Mouse (Mus musculus) spleen, postnatal 14 days (tissue): Measurements from ENCODE around the gene 4930519P11Rik.

Experiments
- DNase-seq, 2 experiments: peaks; one replicate each; pipeline ENCODE4 v3.0.0; 2021 to 2022; ENCODE audit warnings: low spot score in 2 of 2

Gene 4930519P11Rik

DNA sequence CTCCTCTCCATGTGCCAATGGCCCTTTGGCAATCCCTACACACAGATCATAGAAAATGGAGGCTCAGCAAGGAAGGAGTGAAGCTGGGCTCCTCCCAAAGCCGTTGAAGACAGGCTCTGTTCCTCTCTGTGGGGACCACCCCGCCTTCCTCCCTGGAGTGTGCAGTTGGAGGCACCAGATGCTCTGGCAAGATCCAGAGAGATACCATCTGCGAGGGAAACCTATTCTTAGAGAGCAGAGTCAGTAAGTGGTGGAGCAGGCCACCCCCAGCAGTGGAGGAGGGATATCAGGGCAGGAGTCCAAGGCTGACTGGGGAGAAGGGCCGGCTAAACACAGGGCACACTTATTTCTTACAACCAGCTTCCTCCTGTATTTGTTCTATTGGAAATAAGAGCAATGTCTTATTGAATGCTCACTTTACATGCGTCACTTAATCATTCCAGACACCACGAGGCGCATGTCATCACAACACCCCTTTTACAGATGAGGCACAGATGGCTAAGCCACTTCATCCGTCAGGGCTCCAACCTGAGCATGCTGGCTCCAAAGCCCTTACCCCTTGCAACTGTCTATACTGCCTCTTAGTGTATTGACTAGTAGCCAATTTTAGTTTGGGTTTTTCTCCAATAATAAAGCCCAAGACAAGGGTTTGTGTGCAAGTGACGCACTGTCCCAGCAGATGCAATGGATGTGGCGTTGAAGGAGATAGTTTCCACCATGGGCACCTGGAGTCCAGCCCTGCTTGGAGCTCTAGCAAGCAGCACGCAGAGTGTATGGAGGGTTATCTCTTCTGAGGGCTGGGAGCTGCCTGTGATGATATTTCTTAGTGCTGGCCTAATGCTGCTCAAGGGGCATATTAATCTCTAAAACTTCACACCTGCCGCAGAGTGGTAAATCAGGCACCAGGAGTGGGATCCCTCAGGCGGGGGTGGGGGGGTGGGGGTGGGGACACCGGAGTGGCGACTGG, 29.0 kb downstream of the 4930519P11Rik start:
- no peak for DNase-seq

DNA sequence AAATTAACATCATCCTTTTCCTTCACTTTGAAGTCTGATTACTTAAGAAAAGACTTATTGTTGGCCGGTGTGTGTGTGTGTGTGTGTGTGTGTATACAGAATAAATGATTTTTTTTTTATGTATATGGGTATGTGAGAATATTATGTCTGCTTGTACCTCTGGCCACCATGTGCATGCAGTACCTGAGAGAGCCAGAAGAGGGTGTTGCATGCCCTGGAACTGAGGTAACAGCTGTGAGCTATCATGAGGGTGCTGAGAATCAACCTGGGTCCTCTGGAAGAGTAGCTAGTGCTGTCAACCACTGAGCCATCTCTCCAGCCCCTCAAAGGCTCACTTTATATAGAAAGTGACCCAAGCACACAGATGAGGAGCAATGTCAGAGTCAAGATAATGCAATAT, 31.8 kb downstream of the 4930519P11Rik start:
- no peak for DNase-seq

DNA sequence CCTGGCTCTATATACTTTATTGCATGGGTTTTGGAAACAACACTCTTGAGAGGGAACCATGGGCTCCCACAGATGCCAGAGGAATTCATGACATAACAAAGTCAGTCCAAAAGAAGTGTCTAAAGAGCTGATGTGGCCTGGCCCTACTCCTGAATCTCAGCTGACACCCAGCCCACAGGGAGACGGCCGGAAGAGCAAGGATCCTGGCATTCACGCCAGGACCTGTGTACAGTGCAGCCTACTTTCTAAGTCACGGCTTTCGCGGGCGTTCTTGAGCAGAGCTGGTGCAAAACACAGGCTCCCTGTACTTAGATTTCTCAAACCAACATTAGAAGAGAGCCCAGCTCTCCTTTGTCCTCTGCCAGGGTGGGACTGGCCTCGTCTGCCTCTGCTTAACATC, 32.7 kb downstream of the 4930519P11Rik start:
- no peak for DNase-seq

DNA sequence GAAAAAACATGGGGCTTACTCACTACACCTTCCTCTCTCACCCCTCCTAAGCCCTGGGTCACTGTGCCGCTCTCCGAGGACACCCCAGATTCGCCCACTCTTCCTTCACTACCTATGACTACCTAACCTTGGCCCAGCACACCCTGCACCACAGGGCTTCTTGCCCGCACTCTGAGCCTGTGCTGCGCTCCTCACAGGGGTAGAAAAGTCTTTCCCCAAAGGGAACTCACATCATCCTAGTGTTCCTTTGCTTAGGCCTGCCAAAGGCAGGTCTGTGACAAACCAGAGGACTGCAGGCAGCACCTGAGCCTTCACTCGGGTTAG, 35.5 kb downstream of the 4930519P11Rik start:
- DNase-seq: no peak

DNA sequence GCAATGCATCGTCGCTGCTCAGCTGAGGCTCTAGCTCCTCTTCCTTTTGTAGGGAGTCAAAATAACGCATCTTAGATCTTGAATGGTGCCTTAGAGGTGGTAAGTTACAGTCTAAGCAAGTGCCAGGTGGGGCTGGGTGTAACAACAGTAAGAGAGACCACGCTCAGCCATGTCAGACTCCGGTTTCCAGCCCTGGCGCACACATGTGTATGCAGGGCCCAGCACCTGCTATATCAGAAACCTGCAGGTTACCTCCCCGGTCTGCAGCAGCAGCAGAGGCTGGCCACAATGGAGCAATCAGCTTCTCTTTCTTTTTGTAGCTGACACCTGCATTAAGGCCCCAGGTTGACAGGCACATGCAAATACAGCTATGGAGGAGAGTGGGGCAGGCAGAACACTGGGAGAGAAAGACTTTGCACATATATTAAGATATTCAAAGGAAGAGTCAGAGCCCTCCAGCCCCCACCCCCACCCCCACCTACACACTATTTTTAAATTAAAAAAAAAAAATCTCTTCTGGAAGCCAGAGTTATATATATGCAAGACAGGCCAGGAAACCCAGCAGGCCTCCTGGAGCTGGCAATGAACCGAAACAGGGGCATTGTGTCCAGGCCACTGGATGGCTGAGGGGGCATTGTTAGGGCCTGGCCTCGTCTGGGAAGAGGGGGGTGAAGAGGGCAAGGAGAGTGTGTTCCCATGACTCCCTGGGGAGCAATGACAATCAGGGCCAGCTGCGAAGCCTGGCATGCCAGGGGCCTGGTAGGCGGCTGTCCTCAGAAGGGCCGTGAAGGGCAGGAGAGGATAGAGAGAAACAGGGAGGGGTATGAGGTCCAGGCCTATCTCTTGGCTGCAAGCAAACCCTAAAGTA, 36.1 kb downstream of the 4930519P11Rik start:
- DNase-seq: no peak

- peak in 1 of 2 experiments; percentile 17 for DNase-seq
Observed at GRCm38 (mm10) chr2:154574271-154574670, 39.0 kb downstream of the 4930519P11Rik start.

DNA sequence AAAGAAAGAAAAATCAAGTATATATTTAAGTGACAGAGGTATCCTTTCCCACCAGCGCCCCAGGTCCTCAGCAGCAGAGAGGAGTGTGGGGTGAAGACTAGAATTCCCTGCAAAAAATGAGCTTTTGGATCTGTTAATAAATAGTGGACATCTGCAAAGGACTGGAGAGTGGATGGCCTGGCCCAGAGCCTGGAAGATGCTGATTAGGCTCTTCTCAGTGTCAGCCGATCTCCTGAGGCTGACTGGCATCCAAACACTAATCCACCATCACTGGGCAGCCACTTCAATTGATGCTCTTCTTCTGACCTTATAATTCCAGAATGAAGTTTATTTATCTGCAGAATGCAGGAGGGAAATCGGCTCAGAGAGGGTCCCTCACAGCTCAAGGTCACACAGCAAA, 40.2 kb downstream of the 4930519P11Rik start:
- no peak for DNase-seq

GRCm38 (mm10) chr2:154571976-154572375, 41.3 kb downstream of the 4930519P11Rik start:
- no peak for DNase-seq

GRCm38 (mm10) chr2:154571266-154571665, 42.0 kb downstream of the 4930519P11Rik start:
- DNase-seq: no peak

DNA sequence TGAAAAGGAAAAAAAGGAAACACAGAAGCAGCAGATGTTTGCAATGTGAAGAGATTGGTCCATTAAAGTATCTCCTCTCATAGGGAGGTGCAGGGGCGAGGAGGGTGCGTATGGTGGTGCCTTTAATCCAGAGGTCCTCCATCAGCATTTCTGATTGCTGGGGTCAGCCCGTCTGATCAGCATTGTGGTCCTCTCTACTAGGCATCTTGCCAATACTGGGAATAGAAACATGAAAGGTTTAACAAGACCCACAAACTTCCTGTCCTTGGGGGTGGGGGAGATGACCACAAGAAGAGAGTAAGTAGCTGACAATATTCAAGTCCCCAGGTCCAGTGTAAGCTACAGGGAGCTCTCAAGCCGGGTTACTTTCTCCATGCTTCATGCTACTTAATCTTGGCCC, 42.6 kb downstream of the 4930519P11Rik start:
- no peak for DNase-seq

DNA sequence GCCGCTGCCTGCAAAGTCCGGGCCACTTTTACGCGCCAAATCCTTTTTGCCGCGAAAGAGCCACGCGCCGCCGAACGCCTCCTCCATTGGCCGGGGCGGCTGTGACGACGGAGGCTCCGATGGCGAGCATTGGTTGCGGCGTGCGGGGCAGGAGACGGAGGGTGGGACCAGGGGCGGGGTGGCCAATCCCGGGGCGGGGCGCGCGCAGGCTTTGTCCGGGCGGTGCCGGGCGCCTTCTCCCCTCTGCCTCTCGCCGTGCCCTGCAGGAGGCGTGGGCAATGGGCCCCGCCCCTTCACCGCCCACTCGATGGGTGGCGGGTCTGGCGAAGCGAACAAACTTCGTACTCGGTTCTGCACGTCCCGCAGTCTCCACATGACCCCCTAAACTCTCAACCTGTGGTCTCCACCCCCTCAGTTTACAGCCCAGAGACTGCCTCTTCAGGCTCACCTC, 43.4 kb downstream of the 4930519P11Rik start, which contains the start of gene E2f1:
TSS of gene E2f1 (minus strand) at position 57 of the 451 bp plus-strand sequence.
- DNase-seq: peak; percentile 93 to 94

DNA sequence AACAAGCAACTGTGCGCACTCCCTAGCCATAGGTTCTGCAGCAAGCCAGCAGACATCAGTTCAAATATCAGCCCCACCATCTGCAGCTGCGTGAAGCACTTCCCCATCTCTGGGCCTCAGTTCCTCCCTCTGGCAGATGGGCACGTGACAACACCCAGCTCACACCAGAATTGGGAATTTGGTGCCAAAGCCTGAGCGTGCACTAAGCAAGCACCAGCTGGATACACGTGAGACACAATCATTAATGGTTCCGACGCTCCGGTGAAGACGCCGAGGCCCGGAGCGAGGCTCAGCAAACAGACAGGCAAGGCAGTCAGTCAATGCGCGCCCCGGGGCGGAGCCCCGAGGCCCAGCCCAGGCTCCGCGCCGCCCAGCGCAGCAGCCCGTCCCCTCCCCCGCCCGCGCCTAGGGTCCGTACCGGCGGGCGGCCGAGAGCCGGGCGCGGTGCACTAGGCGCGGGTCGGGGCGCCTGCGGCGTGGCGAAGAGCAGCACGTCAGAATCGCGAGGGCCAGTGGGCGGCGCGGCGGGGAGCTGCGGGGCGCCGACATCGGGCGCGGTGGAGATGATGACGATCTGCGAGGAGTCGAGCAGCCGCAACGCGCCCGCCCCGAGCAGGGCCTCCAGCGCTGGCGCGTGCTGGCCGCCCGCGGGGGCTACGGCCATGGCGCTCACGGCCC, 44.0 kb downstream of the 4930519P11Rik start:
- peak; percentile 51 to 60 for DNase-seq

- no peak for DNase-seq
Observed at GRCm38 (mm10) chr2:154568329-154569070, 44.7 kb downstream of the 4930519P11Rik start.

- no peak for DNase-seq
Observed at GRCm38 (mm10) chr2:154567766-154568165, 45.5 kb downstream of the 4930519P11Rik start.

DNA sequence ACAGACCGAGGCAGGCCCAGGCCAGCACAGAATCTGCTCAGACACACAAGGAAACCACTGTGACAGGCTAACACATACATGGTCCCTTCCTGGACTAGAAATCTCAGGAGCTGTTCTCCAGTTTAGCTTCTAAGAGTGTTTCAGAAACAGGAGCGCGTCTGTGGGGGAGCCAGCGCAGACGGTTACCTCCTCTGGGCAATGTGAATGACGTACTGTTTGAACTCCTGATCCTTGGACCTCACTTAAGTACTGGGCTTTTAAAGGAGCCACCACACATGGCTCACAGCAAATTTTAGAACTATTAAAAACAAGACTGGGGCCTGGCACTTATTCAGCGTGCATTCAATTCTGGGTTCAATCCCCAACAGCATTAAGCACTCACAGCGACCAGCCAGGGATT, 46.6 kb downstream of the 4930519P11Rik start:
- no peak for DNase-seq

DNA sequence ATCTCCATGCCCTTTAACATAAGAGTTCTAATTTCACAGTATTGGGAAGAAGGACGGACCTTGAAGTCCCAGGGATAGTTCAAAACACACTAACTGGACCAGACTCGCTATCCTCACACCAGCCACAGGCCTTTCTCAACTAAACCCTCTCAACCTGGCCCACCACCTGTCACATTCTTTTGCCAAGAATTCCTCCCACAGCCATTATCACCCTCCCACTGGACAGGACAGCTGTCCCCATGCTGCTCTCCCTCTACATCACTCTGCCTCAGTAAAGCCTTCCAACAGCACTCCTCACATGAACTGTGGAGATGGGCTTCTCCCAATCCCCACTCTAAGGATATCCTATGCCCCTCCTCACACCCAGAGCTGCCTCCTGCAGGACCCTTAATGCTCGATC, 47.7 kb downstream of the 4930519P11Rik start:
- DNase-seq: no peak

GRCm38 (mm10) chr2:154563612-154564170, 49.5 kb downstream of the 4930519P11Rik start:
- DNase-seq: no peak
